Mouse (Mus musculus) intestine, embryonic 14.5 days (tissue): Measurements from ENCODE around the gene Ina. TPM values are rescaled to one million over a fixed set of nuclear protein-coding genes. Genes with fewer than 3 reads are reported as not detected.

ENCODE experiments used
- ATAC-seq: fragments of 200-750 bp; cut with Nextera tagmentation; replicated peaks from 2 replicates; pipeline ENCODE4 v1.8.0; 2017; ENCODE audit warnings: low read depth, moderate number of reproducible peaks, moderate TSS enrichment, moderate library complexity; ENCODE audit not compliant: low FRiP score, low TSS enrichment
- DNase-seq: peaks from one replicate; pipeline ENCODE4 v3.0.0-alpha.2; 2018; ENCODE audit warnings: low spot score
- H3K27ac ChIP-seq: fragments of 300-500 bp; sonication (generic); 2 replicates; pipeline ENCODE4 v1.5.1; 2014; ENCODE audit warnings: low read depth, mild to moderate bottlenecking, control low read depth
- H3K27me3 ChIP-seq: fragments of 300-500 bp; sonication (generic); replicated peaks from 2 replicates; pipeline ENCODE4 v1.6.1; 2014; ENCODE audit warnings: low read length, control low read depth; ENCODE audit not compliant: control insufficient read depth, insufficient read depth
- H3K36me3 ChIP-seq: fragments of 300-500 bp; sonication (generic); 2 replicates; pipeline ENCODE4 v1.6.1; 2014; ENCODE audit warnings: low read length, control low read depth; ENCODE audit not compliant: control insufficient read depth, insufficient read depth
- H3K4me1 ChIP-seq: fragments of 300-500 bp; sonication (generic); replicated peaks from 2 replicates; pipeline ENCODE4 v1.6.1; 2014; ENCODE audit warnings: low read length, control low read depth, mixed read lengths; ENCODE audit not compliant: control insufficient read depth, insufficient read depth
- H3K4me2 ChIP-seq: fragments of 300-500 bp; sonication (generic); 2 replicates; pipeline ENCODE4 v1.6.1; 2014; ENCODE audit warnings: low read length
- H3K4me3 ChIP-seq: fragments of 300-500 bp; sonication (generic); 2 replicates; pipeline ENCODE4 v1.5.1; 2014; ENCODE audit warnings: low read depth, low read length, control low read depth, mixed read lengths
- H3K9ac ChIP-seq: fragments of 300-500 bp; sonication (generic); 2 replicates; pipeline ENCODE4 v1.6.1; 2014; ENCODE audit warnings: mild to moderate bottlenecking, low read length
- H3K9me3 ChIP-seq: fragments of 300-500 bp; sonication (generic); 2 replicates; pipeline ENCODE4 v1.6.1; 2016; ENCODE audit warnings: low read length, control low read depth; ENCODE audit not compliant: control insufficient read depth
- WGBS: fragments of 180-500 bp; shearing (Covaris S2); extraction: QIAGEN DNeasy Blood & Tissue Kit; methylation state at CpG from one replicate; pipeline ENCODE4 v1.1.7; 2014; 5-methylcytosine and 5-hydroxymethylcytosine counted together
- polyA plus RNA-seq: library from polyadenylated mRNA; unstranded; fragments of >200 nt; fragmentation: Nextera tagmentation; extraction: Ambion mirVana; gene quantifications from 2 replicates; pipeline ENCODE4 v1.2.1, GENCODE M21; 2014

Gene Ina
- 18.3 and 19.2 TPM in 2 replicates for polyA plus RNA-seq

DNA sequence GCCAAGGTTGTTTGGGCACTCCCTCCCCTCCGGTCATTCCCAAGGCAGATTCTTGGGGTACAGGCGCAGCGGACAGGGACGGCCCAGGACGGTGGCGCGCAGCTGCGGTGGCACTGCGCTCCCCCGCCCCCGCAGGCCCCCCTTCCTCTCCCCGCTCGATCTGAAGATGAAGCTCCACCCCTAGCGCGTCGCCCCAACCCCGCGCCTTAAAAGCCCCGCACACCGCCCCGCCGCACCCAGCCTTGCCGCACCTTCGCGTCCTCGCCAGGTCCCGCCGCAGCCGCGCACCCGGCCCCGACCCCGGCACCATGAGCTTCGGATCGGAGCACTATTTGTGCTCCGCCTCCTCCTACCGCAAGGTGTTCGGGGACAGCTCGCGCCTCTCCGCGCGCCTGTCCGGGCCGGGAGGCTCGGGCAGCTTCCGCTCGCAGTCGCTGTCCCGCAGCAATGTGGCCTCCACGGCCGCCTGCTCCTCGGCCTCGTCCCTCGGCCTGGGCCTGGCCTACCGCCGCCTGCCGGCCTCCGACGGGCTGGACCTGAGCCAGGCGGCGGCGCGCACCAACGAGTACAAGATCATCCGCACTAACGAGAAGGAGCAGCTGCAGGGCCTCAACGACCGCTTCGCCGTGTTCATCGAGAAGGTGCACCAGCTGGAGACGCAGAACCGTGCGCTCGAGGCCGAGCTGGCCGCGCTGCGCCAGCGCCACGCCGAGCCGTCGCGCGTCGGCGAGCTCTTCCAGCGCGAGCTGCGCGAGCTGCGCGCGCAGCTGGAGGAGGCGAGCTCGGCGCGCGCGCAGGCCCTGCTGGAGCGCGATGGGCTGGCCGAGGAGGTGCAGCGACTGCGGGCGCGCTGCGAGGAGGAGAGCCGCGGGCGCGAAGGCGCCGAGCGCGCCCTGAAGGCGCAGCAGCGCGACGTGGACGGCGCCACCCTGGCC is at the start of gene Ina, which contains the start of gene Nt5c2:
Gene Ina (plus strand): TSS at position 252 of the 935 bp plus-strand sequence.
Gene Nt5c2 (minus strand): TSS at position 707 of the 935 bp plus-strand sequence.
- DNase-seq: peak; percentile 78
- Histone ChIP-seq H3K9ac (no peak within 1 kb of the TSS), H3K4me3 (peak within 1 kb of the TSS; percentile 39), H3K36me3 (no peaks in the 10 kb centered on the region), H3K27ac (no peak within 1 kb of the TSS), H3K4me2 (peak within 1 kb of the TSS; percentile 71), H3K4me1 (peaks cover 8% of the 10 kb centered on the region), H3K27me3 (peaks cover 62% of the 10 kb centered on the region), H3K9me3 (no peaks in the 10 kb centered on the region)
- under 1% methylated on average over 121 of the region's 124 CpGs for WGBS
- ATAC-seq: peak; percentile 82

DNA sequence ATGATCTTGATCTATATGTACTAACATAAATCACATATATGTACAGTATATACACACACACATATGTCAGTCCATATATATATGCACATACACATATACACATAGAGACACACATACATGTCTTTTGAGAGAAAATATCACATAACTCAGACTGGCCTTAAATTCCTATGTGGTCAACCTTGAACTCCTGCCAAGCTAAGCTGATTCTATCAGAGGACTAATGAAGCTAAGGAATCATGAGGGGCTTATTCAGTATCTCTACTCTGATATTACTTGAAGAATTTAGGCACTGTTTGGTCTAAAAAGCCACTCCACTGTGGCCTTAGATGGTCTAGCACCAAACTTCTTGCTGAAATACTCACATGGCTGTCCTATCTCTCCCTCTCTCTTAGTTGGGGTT is 49.0 kb upstream of the Ina start:
- Histone ChIP-seq H3K36me3 (no peaks in the 10 kb centered on the region), H3K27ac (no peak overlapping the region), H3K9ac (no peak overlapping the region), H3K4me3 (no peak overlapping the region), H3K27me3 (no peaks in the 10 kb centered on the region), H3K4me2 (no peak overlapping the region), H3K9me3 (no peaks in the 10 kb centered on the region), H3K4me1 (peaks cover 15% of the 10 kb centered on the region)
- ATAC-seq (no peak), DNase-seq (no peak)

DNA sequence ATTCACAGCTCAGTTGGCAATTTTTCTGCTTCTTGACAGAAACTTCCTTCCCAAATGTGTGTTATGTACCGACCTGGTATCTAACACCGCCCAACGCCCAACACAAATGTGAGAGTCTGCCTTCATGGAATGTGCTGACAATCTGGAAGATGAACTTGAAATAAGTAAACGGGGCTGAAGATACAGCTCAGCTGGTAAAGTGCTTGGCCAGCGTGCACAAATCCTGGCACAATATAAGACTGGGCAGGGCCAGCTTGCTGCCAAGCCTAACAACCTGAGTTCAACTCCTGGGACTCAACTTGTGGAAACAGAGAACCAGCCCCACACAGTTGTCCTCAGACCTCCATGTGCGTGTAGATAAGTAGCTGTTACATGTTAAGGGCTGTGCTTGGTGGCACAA is 48.2 kb upstream of the Ina start:
- DNase-seq (no peak), ATAC-seq (no peak)
- Histone ChIP-seq H3K4me1 (peaks cover 11% of the 10 kb centered on the region), H3K27ac (no peak overlapping the region), H3K4me2 (no peak overlapping the region), H3K36me3 (no peaks in the 10 kb centered on the region), H3K4me3 (no peak overlapping the region), H3K9me3 (no peaks in the 10 kb centered on the region), H3K27me3 (no peaks in the 10 kb centered on the region), H3K9ac (no peak overlapping the region)
- 92% methylated on average over 6 of the region's 6 CpGs for WGBS

DNA sequence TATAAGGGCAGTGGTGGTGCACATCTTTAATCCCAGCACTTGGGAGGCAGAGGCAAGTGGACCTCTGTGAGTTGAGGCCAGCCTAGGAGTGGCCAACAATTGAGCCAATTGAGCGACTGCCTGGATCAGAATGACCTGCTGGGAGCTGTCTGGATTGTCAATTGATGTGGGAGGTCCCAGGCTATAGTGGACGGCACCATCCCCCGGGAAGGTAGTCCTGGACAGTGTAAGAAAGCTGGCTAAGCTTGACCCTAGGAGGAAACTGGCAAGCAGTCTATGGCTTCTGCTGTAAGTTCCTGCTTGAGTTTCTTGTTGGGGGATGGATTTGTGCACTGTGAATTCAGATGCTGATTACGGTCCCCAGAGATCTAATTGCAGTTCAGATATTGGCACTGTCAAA is 46.6 kb upstream of the Ina start:
- no peak for ATAC-seq
- Histone ChIP-seq H3K36me3 (no peaks in the 10 kb centered on the region), H3K4me3 (no peak overlapping the region), H3K9me3 (no peaks in the 10 kb centered on the region), H3K27ac (no peak overlapping the region), H3K4me2 (no peak overlapping the region), H3K4me1 (peaks cover 9% of the 10 kb centered on the region; the same call in 1 of the 2 replicates), H3K9ac (no peak overlapping the region), H3K27me3 (no peaks in the 10 kb centered on the region)
- 57% methylated on average over 4 of the region's 4 CpGs for WGBS
- DNase-seq: no peak

DNA sequence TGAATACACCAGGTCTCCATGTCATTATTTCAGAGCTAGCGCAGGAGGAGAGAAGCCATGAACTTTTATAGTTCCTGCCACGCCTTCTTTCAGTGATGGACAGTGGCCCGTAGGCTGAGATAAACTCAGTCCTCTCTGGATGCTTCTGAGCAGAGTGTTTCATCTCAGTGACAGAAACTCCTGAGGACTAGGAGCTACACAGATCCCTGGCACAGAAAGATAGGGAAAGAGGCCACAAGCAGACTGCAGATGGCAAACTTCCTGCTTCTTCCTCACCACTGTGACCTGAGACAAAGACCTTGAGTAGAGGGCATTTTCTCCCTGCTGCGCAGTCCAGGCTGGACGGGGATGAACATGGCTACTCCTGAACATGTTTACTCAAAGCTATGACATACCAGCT is 45.7 kb upstream of the Ina start:
- H3K4me1 ChIP-seq: peaks cover 6% of the 10 kb centered on the region; the same call in 1 of the 2 replicates
- no peaks in the 10 kb centered on the region for H3K9me3 ChIP-seq
- no peak overlapping the region for H3K9ac ChIP-seq
- H3K27ac ChIP-seq: no peak overlapping the region
- WGBS: 77% methylated on average over 5 of the region's 5 CpGs
- H3K4me2 ChIP-seq: no peak overlapping the region
- no peaks in the 10 kb centered on the region for H3K27me3 ChIP-seq
- H3K36me3 ChIP-seq: no peaks in the 10 kb centered on the region
- no peak for ATAC-seq
- H3K4me3 ChIP-seq: no peak overlapping the region
- no peak for DNase-seq

DNA sequence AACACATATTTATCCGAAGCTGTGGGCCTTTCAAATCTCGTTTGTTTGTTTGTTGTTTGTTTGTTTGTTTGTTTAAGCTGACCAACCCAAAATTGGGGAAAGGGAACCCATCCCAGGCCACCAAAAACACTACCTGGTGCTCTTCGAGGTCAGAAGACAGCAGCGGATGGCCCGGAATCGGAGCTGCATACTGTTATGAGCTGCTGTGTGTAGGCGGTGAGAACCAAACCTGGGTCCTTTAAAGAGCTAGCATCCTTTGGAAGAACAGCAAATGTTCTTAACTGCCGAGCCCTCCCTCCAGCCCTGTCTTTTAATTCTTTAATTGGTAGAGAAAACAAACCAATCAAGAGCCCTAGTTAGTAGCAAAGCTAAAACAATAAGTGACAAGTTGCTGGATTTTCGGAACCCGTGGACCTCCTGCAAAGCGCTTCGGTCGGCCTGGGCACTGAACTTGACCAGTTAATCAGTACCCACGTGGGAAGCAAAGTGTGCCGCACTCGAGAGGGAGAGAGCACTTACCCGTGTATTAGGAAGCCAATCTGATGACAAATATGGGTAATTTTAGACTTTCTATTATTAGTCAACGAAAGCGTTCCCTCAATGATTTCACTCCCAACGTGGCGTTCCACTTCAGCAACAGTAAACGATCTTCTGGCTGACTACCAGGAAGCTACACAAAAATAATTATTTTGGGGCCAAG is 45.1 kb upstream of the Ina start:
- ATAC-seq: no peak
- Histone ChIP-seq H3K36me3 (no peaks in the 10 kb centered on the region), H3K9ac (no peak overlapping the region), H3K27ac (no peak overlapping the region), H3K9me3 (no peaks in the 10 kb centered on the region), H3K4me2 (no peak overlapping the region), H3K4me3 (no peak overlapping the region), H3K4me1 (peaks cover 6% of the 10 kb centered on the region; the same call in 1 of the 2 replicates), H3K27me3 (no peaks in the 10 kb centered on the region)
- no peak for DNase-seq
- 72% methylated on average over 22 of the region's 22 CpGs for WGBS

DNA sequence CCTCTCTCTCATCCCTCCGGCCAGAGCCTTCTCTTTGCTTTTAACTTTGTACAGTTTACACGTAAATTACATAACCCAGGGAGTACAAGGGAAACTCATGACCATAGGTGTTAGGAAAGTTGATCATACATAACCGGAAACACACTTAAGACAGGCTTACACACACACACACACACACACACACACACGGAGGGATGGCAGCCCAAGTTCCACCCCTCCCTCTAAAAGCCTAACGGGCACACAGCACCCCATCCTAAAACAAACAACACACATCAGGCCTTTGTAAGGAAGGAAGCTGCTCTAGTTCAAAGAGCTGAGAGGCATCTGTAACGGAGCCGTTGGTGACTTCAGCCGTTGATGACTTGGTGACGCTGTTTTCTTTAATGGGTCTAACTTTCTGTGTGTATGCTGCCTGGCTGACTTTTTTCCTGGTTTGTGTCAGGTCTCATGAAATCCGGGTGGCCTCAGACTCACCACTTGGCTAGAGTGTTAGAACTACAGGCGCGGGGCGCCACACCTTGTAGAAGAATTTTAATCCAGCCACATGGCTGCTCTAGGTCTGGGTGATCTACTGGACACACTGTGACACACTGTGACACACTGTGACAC is 44.3 kb upstream of the Ina start:
- ATAC-seq (0 out of 2 replicates have a peak, but pooled peaks have one; percentile 59), DNase-seq (no peak)
- Histone ChIP-seq H3K4me3 (no peak overlapping the region), H3K9me3 (no peaks in the 10 kb centered on the region), H3K27ac (peak overlapping the region; percentile 51; the same call in 1 of the 2 replicates), H3K36me3 (no peaks in the 10 kb centered on the region), H3K9ac (no peak overlapping the region), H3K4me1 (peaks cover 6% of the 10 kb centered on the region; the same call in 1 of the 2 replicates), H3K27me3 (no peaks in the 10 kb centered on the region), H3K4me2 (no peak overlapping the region)
- 36% methylated on average over 13 of the region's 13 CpGs for WGBS

DNA sequence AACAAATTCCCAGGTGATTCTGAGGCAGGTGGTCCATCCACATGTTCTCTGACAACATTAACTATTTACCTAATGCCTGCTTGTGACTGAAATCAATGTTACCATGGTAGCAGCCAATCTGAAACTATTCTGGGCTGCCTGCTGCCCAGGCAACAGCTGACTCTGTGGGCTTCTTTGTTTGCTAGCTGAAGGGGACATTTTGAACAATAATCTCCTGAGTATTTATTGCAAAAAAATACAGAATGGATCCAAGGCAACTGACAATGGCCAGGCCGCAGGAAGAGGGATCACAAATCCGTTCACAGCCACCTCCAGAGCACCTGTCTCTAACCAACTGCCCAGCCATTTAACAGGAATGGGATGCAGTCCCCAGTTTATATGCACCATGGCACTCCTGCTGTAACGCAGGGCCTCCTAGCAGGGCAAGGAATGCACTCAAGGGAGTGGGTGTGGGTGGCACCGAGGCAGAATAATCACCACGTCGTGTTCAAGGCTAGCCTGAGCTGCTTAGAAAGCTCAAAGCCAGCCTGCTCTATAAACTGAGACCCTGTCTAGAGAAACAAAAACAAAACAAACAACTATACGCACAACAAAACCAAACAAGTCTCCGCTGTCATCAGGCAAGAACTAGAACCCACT is 43.3 kb upstream of the Ina start:
- no peaks in the 10 kb centered on the region for H3K36me3 ChIP-seq
- no peak overlapping the region for H3K4me2 ChIP-seq
- peaks cover 6% of the 10 kb centered on the region; the same call in 1 of the 2 replicates for H3K4me1 ChIP-seq
- ATAC-seq: no peak
- H3K4me3 ChIP-seq: no peak overlapping the region
- 64% methylated on average over 8 of the region's 8 CpGs for WGBS
- peak overlapping the region; percentile 67 for H3K27ac ChIP-seq
- no peaks in the 10 kb centered on the region for H3K9me3 ChIP-seq
- no peak for DNase-seq
- no peaks in the 10 kb centered on the region for H3K27me3 ChIP-seq
- H3K9ac ChIP-seq: no peak overlapping the region
